Mouse (Mus musculus): Measurements from ENCODE around the gene Phox2b. TPM values are rescaled to one million over a fixed set of nuclear protein-coding genes. Genes with fewer than 3 reads are reported as not detected.

The Phox2b gene
- polyA plus RNA-seq, 1 experiment from 2014 or later, result 0.43 TPM

DNA sequence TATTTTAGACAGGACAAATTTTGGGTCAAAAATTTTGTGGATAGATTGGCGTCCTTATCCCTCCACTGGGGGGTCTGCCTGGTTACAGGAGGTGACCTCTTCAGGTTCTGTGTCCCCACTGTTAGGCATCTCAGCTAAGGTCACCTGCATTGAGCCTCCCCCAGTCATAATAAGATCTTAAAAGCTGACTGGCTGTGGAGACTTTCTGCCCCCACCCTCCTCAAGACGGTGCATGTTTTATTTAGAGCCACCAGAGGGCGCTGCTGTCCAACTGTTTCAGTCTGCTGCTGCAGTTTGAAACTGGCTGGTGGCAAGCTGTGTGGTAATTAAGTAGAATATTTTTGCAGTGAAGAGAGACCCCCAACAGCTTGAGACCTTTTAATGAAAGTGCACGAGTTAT, 51.1 kb downstream of the Phox2b start:
- Histone ChIP-seq H3K36me3 (ENCODE audit: control insufficient read depth, insufficient read depth, low read length) (no peaks in the 10 kb centered on the region), H3K27me3 (ENCODE audit: control insufficient read depth, insufficient read depth, low read length) (no peaks in the 10 kb centered on the region), H3K27ac (ENCODE audit: low read depth, low read length) (no peak overlapping the region), H3K9me3 (replicated peaks; ENCODE audit: control insufficient read depth, low read length) (no peaks in the 10 kb centered on the region), H3K4me2 (no peak overlapping the region), H3K9ac (ENCODE audit: low read depth, low read length) (no peak overlapping the region), H3K4me1 (ENCODE audit: control insufficient read depth, insufficient read depth, low read length) (no peaks in the 10 kb centered on the region), H3K4me3 (ENCODE audit: low read depth, low read length) (no peak overlapping the region)
- ATAC-seq (replicated peaks; ENCODE audit: insufficient number of reproducible peaks, low FRiP score, low TSS enrichment), result no peak
- WGBS (ENCODE audit: insufficient replicate concordance), result 12% methylated on average over 4 of the region's 4 CpGs

Small RNA genes within 50 kb of the gene (microRNA-seq; reads per million reads assigned to microRNA genes)
- not detected for gene Gm23841 (ENCODE audit: borderline number of aligned reads)

Other genes with a start within 250 kb of the Phox2b start
- 57.2 and 61.3 TPM in 2 replicates for gene Tmem33, start 161.3 kb upstream of the Phox2b start, polyA plus RNA-seq (2014; fragmentation: Nextera tagmentation; extraction: Ambion mirVana)
- gene Slc30a9, start 207.7 kb upstream of the Phox2b start, polyA plus RNA-seq (2014; fragmentation: Nextera tagmentation; extraction: Ambion mirVana), result 161 and 177 TPM in 2 replicates